Mouse (Mus musculus): ENCODE results near the gene Cwh43.
A peak's percentile ranks its signal among the peaks of the same experiment; 100 is the strongest.
"Not testable (repeated sequence)": the region's sequence is repeated elsewhere in the genome, so short reads cannot be mapped to it uniquely, and the experiment has no call there.

Gene Cwh43

DNA sequence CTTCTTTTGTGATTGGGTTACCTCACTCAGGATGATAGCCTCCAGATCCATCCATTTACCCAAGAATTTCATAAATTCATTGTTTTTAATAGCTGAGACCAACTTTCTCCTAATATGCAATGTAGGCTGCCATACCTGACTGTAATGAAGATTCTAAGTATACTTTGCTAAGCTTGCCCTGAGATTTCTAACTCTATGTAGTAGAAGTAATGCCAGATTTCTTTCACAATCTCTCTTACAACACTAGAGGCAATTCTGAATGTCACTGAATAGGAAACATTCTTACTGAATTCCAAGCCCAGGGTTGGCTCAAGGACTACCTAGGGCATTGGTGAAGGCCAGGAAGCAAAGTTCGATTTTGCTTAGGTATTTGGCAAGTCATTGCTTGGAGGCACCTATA is 76.5 kb downstream of the Cwh43 start:
- not testable (repeated sequence) for DNase-seq

GRCm38 (mm10) chr5:73484016-73484615 is 78.2 kb downstream of the Cwh43 start:
- DNase-seq, result no peak

GRCm38 (mm10) chr5:73486451-73486850 is 80.6 kb downstream of the Cwh43 start:
- DNase-seq, result no peak

- no peak for DNase-seq
These were observed 84.0 kb downstream of the Cwh43 start for GRCm38 (mm10) chr5:73489915-73490314.

DNA sequence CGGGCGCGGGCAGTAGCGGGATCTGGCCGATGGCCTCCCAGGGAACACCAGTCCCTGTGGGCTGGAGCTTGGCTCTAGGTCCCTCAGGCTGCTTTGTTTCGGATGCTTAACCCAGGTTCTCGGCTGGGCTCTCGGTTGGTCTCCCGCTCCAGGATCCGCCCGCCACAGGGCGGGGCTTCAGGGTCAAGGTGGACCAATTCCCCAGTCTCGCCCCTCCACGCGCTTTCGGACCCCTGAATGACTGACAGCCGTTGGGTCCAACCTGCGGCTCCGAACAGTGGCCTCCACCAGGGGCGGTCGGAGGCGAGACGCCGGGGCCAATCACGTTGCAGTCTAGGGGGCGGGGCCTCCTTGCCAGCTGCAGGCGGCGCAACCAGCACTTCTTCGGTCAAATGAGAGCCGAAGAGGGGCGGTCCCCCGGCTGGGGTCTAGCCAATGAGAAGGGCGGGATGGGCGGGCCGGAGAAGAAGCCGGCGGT is 84.8 kb downstream of the Cwh43 start:
- peak; percentile 100 for DNase-seq

DNA sequence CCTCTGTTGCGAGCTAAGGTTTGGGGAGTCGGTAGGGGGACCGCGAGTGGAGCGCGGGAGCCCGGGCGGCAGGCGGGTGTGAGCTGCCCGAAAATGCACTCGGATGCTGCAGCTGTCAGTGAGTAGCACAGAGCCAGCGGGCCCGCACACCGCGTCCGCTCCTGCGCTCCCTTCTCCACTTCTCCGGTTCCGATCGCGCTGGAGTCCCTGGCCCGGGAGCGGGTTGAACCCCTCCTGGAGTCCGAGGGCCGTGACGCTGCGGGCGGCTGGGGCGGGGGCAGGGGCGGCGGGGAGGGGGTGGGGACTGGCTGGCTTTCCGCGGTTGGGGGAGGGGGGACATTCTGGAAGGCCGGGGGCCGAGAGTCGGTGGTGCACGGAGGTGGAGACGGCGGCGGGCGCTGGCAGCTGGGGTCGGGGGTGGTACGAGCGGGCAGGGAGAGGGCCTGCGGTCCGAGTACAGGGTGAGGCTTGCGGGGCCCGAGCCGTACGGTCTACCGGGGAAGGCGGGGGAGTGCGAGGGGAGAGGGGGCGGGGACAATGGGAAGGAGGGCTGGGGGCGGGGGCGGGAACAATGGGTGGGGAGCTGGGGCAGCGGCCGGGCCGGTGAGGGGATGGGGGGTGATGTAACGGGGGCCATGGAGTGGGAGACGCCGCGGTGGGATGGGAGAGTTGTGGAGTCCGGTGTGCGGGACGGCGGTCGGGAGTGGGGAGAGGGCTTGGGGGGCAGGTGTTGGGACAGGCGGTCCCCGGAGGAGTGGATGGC is 85.4 kb downstream of the Cwh43 start:
- no peak for DNase-seq

DNA sequence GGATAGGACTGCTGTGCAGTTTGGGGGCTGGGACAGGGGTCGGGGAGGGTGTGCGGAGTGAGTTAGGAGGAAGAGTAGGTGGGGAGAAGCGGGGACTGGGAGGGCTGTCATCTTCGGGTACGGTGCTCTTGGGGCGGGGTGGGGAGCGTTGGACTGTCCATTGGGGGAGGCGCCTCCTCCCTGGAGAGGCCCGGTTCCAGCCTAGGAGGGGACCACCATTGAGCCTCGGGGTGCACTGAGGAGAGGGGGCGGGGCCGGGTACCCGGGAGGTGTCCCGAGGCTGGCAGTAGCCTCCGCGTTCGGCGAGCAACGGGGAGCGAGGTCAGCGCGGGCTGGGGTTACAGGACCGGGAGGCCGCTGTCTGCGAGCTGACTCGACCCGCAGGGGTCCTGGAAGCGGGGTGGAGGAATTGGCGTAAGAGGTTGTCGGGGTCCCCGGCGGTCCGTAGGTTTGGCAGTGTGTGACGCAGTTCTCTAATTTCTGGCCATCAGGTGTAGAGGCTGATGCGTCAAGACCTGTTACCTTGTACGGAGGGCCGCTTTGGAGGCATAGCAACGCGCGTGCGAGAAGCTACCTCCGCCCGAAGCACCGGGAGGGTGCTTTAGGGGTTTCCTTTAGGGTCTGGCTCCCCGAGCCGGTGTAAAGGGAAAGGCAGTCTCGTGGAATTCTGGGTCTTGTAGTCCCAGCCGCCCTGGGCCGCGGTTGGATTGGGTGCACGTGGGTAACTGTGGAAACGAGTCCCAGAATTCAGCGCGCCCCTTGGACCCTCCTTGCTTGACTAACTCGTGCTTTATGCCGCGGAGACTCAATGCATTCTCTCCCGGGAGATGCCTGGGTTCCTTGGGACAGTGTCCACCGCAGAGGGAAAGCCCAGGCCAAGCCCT is 86.2 kb downstream of the Cwh43 start:
- peak; percentile 91 to 93 for DNase-seq

DNA sequence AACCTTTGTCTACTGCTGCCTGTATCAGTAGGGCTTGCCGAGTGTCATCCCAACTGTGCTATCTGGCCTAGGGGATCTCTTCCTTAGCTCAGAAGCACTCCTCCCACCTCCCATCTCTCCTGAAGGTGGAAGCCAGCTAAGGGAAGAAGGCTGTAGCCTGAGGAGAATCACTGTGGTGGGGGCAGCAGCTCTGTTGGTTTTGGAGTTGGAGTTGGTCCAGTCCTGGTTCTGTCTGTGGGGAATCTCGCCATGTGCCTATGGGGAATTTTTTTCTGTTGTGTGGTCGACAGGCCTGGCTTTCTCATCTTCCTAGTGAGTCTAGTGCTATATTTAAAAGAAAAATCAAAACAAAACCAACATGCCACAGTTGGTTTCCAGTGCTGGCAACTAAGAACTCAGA is 91.5 kb downstream of the Cwh43 start:
- no peak for DNase-seq

- DNase-seq, result peak in 1 of 2 experiments; percentile 57
These were observed 92.7 kb downstream of the Cwh43 start for GRCm38 (mm10) chr5:73498559-73498958.

GRCm38 (mm10) chr5:73500867-73501440 is 95.1 kb downstream of the Cwh43 start:
- DNase-seq, result peak; percentile 66 to 72

DNA sequence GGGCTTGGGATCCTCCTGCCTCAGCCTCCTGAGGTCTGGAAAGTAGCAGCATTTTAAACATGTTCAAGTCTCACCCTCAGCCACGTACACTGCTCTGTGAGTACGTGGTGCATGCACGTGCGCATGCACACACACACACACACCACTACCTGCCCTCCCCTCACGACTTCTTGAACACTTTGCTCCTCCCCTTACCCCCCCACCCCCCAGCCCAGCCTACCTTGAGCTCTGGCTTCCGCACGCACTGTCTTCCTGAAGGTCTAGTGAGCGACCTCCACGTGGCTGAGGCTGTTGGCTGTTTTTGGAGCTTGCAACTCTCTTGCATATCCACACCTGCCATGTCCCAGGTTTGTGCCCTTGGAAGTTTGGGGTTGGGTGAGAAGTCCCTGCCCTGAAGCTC is 96.5 kb downstream of the Cwh43 start:
- DNase-seq, result no peak
